Mouse (Mus musculus) heart, adult 11 months (tissue): Measurements from ENCODE around the gene Morc2a.
"Not testable (repeated sequence)": the region's sequence is repeated elsewhere in the genome, so short reads cannot be mapped to it uniquely, and the experiment has no call there.

Experiments
- DNase-seq: peaks from one replicate; pipeline ENCODE4 v3.0.0; 2022

Gene Morc2a

DNA sequence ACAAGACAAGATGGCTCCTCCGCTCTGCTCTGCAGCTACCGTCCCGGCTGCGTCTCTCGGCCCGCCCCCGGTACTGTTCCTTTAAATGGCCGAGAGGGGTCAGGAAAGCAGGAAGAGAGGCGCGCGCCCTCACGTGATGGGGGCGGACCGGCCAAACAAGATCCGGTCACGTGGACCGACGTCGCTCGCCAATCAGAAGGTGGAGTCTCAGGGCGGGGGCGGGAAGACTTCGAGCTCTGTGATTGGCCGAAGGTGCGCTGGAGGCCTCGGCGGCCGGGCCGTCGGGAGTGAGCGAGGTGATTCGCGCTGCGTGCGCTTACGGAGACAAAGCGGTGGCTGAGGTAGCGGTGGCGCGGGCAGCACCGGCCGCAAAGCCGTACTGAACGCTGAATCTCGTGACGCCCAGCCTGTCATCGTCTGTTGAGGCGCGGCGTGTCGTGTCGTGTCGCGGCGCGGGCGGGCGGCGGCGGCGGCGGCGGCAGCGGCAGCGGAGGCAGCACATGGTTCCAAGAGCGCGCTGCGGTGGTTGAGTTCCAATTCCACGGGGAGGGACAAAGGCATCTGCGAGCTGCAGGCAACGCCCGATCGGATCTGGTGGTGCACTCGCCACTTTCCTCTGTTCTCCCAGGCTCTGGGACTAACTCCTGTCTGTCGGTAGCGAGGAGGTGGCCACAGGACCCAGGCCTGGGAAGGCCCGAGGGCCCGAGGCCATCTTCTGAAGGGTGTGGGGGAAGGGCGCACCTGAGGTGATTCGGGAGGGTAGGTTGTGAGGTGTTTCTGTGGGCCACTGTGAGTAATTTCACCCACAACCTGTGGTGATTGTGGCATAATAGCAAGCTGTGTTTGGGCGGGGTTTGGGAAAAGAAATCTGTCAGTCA is at the start of gene Morc2a:
Gene Morc2a (plus strand): TSS at position 228 of the 878 bp plus-strand sequence.
- DNase-seq, result peak; percentile 100

DNA sequence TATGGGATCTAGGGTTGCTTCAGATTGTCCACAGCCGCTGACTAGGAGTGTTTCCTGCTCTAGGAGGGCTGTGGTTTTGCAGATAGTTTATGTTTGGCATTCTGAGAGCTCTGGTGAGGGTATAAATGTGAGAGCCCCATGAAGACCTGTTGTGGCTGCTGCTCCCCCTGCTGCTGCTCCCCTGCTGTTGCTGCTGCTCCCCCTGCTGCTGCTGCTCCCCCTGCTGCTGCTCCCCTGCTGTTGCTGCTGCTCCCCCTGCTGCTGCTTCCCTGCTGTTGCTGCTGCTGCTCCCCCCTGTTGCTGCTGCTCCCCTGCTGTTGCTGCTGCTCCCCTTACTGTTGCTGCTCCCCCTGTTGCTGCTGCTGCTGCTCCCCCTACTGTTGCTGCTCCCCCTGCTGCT is 47.0 kb upstream of the Morc2a start:
- peak; percentile 92 for DNase-seq

DNA sequence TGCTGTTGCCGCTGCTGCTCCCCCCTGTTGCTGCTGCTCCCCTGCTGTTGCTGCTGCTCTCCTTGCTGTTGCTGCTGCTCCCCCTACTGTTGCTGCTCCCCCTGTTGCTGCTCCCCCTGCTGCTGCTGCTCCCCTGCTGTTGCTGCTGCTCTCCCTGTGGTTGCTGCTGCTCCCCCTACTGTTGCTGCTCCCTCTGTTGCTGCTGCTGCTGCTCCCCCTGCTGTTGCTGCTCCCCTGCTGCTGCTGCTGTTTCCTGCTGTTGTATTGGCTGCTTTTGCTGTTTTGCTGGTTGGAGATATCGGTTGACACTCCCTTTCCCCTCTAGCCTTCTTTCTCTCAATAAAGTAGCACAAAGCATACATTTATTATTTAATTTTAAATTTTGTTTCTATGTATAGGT is 46.3 kb upstream of the Morc2a start:
- DNase-seq, result peak; percentile 92

DNA sequence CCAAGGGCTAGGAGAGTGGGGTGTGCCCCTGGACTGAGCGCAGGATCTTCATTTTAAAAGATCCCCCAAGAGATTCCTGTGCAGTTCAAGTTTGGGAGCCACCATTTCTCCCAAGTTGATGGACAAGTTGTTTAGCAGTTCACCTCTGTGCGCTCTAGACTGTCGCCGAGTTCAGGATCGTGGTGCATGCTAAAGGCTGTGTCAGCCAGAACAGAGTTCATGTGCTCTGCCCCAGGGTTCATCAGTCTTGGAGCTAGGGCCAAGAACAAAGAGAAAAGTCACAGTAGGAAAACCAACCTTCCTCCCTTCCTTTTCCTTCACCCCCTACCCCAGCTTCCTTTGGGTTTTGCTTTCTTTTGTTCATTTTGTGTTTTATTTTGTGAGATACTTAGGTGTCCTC is 42.5 kb upstream of the Morc2a start:
- DNase-seq, result peak; percentile 61

DNA sequence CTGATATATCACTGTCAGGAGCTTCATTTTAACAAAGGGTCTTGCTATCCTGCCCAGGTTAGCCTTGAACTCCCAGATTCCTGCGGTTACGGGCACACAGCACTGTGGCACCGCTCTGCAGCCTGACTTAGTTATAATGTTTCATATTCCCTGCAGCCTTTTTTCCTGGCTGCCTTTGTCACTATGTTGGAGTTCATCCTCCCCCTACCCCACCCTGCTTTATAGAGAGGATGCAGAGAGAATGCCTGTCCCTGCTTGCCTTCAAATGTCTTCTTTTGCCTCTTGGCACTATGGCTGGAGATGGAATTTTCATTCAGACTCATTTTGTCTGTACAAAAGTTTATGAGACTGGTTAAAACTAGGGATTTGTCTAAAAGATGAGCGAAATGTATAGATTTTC is 33.4 kb upstream of the Morc2a start:
- no peak for DNase-seq

DNA sequence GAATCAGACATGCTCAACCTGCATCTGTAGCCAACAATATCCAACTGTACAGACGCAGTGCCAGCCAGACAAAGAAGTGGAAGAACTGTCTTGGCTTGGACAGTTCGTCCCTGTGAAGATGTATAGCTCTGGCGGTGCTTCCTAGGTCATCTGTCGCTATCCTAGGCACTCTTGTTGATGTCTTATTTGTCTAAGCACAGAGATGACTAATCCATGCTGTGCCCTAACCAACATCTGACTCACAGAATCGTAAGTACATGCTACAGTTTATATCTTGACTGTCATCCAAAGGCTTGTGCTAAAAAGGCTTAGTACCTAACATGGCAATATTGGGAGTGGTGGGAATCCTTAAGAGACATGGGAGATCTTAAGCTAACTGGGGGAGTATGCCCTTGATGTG is 26.2 kb upstream of the Morc2a start:
- no peak for DNase-seq

DNA sequence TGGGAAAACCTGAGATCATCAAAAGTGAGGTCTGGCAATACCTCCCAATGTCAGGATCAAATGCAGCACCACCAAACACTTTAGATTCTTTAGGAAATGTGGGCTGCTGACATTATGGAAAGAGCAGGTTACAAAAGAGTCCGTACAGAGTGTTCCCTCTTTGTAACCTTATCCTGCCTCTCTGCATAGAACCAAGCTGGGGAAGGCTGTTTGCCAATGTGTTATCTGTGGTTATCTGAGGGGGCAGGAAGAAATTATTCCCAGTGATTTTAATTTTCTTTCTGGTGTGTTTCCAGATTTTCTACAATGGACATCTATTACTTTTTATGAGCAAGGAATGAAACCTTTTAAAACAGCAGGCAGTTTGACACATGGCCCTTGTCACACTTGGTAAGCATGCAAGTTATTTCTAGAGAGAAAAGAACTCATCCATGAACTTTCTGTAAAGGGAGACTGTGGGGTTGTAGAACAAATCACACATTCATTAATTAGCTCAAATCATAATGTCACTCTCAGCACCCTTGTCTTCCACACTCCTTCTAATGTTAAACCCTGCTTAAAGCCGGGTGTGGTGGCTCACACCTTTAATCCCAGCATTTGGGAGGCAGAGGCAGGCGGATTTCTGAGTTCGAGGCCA is 24.5 kb upstream of the Morc2a start:
- DNase-seq, result no peak

DNA sequence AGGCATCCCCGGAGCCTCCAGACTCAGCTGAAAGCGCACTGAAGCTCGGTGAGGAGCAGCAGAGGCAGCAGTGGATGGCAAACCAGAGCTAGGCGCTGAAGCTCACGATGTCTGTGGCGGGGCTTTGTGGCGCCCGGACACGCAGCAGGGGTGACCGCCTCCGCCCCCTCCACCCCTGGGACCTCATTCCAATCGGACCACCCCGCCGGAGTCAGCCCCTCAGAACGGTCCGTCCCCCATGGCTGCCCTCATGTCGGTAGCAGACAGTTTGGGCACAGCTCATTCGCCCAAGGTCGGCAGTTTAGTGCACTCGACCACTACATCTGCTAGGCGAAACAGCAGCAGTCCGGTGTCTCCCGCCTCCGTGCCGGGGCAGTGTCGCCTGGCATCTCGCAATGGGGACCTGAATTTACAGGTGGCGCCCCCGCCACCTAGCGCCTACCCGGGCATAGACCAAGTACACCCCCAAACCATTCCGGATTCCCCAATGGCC is 19.9 kb upstream of the Morc2a start:
- no peak for DNase-seq

DNA sequence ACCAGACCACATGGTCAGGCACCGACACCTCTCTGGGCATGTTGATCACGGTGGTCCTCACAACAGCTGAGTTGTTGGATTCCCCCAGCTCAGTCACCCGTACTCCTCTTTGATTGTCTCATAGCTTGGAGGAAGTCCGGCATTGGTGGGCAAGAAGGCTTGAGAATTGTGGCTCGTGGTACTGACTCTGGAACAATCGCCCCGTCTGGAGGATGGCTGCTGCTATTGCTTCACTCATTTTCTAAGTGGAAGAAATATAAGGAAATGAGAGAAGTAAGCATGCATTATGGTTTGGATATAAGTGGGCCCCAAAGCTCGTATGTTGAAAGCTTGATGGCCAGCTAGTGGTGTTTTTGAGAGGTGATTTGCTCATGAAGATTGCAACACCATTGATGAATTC is 15.7 kb upstream of the Morc2a start:
- DNase-seq, result not testable (repeated sequence)

DNA sequence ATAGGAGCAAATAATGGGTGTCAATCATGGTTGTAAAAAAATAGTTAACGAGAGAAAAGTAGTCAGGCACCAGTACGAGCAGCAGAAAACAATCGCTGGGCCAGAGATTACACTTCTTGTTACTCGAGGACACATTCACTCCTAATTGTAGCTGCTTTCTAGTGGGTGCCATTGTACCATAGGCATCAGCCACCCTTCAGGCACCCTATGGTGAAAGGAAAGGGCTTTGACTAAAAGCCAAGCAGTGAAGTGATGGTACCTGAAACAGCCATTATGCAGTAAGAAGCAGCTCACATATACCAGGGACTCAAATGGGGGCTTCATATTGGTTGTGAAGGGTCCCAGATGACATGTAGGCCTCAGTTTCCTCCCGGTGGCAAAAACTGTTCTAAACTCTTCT is 1.3 kb upstream of the Morc2a start:
- no peak for DNase-seq

DNA sequence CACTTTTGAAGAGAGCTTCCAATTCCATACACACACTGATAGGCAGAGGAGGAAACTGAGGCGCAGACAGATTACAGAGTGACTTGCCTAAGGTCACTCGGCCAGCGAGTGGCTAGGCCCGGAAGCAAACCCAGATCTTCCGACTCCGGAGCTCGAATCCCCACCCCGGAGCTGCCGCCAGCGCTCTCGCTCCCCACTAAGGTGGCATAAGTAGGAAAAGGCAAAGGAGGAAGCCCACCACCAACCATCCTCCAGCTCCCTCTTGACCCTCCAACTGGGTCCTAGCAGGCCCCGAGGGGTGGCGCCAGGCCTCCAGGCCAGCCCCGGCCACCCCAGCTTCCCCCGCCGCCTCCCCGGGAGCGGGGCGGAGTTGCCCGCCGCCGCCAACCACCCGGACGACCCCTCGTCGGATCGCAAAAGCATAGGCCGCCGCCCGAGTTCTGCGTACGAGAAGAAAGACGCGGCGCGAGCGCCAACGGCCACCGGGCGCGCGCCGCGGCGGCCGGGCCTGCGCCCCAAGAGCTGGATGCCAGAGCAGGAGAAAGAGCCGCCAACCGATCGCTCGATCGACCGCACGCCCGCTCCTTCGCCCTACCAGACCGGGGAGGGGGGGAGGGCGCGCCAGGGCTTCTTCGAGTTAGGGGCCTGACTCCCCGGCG is 557 bp upstream of the Morc2a start:
- DNase-seq, result no peak

DNA sequence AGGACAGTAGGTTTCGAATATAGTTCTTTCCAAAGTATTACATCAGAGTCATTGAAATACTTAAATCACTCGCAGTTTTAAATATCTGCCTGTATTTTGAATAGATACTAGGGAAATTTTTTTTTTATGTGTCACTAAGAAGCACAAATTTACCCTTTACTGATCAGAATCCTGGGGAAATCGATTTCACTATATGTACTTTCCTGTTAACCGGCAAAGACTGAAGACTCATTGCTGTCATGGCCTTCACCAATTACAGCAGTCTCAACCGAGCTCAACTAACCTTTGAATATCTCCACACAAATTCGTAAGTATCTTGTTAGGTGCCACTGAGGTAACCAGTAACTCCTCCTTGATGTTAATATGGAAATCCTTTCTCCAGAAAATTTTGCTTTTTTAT is 1.1 kb downstream of the Morc2a start:
- DNase-seq, result no peak

DNA sequence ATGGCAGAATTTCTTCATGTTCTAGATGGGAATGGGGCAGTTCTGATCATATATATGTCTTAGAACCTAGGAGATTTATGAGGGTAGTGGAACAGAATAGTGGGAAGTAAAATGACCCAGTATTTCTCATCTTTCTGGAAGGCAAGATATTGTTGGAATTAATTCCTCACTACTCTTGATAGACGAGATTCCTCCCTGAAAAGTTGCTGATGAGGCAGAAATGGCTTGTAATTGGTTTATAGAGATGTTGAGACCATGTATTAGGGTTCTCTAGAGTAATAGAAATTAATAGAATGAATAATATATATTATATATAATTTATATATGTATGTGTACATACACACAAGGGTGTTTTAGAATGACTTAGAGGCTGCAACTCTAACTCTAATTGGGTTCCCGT is 13.0 kb downstream of the Morc2a start:
- no peak for DNase-seq

DNA sequence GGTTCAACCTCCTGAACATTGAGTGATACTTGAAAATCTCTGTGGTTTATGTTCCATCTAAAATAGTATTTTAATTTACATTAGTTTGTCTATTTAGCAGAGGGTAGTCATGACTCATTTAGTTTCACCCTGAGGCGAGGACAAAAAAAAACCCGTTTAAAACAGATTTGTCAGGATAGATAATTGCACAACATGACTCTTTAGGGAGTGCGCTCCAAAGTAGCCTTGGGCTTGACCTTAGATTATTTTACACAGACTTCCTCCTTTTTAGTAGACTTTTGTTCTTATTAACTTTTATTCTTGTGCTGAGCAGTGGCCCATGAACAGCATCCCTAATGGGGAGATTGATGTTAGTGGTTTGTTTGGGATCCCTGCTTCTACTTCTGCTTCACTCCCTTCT is 18.5 kb downstream of the Morc2a start:
- DNase-seq, result no peak

DNA sequence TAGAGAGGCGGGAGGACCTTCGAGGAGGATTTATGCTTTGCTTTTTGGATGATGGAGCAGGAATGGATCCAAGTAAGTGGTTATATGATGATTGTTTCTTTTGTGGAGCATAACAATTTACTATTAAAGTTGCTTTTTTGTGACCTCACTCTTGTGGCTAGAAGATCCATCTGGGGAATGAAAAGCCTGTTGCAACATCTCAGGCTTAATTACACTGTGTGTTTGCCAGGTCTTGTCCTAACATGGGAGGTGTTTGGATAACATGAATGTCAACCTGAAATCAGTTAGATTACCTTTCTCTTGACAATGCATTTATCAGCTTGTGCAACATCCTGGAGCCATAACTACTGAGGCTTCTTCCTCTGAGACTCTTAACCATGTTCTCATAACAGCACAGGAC is 19.8 kb downstream of the Morc2a start:
- DNase-seq, result peak; percentile 84

DNA sequence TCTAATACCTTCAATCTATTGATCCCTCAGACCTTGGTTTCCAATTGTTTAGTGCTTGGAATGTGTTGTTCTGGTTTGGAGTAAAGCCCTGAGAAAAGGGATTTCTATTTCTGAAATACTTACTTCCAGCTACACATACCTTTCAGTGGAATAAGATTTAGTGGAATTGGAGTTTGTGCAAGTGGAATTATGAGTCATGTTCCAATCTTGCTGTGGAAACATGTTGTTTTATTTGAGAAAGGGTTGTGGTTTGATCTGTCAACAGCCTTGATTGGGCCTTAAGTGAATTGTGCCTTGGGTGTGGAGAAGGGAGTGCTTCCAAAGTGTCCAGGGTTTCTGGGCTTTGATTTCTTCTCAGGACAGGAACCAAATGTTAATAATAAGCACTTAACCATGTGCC is 20.9 kb downstream of the Morc2a start:
- DNase-seq, result no peak

DNA sequence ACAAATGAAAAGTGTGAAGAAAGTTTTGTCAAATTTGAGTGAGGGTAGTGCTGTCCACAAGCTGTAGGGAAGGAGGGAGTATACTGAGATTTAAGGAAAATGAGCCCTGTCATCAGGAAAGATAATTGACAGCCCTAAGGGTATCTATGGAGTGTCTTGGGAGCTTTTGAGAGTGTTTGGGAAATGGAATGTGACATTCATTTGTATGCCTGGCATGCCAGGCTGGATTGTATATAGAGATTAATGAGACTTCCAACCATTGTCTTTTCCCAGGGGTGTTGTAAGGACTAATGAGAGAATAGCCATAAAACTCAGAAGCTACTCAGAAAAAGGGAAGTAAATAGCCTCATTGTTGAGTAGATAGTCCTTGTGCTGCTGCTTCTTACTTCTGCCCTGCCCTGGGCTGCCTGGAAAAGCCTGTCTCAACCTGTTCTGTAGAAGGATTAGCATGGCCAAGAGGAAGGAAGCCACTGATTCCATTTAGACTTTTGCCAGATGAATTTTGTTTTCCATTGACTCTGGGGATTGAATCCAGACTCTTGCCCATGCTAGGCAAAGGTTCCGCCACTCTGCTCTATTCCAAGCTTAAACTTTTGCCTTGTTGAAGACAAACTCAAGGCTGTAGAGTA is 22.1 kb downstream of the Morc2a start:
- DNase-seq, result no peak

DNA sequence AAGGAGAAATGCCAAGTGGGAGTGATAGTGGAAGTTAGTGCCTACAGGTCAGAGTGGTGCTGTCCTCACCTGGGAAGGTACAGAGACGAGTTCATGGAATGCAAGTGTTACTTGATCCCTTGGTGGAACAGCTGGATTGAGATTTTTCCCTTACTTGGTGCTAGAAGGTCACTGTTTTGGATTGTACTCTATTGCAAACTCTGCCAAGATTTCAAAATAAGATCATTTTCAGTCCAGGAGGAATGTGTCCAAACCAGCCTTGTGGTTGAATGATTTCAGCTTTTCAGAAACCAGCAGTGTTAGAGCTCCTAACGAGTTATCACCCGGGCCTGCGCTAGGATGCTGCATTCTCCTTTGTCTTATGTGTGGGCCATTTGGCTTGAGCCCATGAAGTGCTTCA is 25.6 kb downstream of the Morc2a start:
- peak; percentile 88 for DNase-seq

DNA sequence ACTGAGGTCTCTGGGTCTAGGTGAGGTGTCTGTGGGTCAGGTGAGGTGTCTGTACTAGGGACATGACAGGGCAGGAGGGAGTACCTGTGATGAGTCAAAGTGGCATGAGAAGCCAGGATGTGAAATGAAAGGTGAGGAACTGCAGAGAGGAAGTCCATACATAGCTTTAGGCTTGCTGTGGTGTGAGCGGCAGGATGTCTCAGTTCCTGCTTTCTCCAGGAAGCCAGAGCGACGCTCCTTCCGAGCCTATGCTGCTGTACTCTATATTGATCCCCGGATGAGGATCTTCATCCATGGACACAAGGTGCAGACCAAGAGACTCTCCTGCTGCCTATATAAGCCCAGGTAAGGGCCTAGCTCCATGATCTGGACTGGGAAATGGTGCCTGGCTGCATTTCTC is 27.4 kb downstream of the Morc2a start:
- DNase-seq, result peak; percentile 83

DNA sequence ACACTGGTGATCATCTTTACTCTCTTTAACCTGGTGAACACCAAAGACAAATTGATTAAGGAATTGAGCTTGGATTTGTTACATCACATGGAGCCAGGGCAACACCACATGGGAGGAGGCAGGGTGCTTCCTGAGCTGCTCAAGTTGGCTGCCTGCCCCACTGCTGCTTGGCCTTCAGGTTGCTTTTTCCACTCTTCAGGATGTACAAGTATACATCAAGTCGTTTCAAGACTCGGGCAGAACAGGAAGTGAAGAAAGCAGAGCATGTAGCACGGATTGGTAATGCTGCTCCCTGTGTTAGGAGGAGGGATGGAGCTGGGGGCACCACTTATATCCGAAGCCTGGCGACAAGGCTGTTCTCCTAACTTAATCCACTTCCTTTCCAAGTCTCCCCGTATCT is 28.2 kb downstream of the Morc2a start:
- peak; percentile 87 for DNase-seq

DNA sequence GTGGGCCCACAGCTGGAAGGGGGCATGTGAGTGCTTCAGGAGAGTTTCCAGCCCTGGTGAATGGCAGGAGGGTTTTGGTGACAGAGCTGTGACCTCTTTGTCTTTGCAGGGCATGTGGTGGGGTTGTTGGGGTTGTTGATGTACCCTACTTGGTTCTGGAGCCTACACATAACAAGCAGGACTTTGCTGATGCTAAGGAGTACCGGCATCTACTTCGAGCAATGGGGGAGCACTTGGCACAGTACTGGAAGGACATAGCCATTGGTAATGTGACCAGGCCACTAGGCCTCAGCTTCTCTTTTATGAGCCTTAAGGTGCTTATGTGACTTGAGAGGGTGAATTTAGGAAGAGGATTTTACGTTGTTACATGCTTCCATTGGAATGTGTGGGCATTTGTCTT is 30.8 kb downstream of the Morc2a start:
- DNase-seq, result peak; percentile 81

DNA sequence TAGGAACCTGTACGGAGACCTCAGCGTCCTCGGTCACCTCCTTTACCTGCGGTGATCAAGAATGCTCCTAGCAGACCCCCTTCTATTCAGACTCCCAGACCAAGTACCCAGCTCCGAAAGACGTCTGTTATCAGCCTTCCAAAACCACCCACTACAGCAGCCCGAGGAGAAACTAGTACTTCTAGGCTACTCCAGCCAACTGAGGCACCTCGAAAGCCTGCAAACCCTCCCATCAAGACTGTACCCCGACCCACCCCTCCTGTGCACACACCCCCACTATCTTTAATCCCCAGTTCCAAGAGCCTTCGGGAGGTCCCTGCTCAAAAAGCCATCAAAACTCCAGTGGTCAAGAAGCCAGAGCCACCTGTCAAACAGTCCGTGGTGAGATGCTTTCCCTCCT is 34.7 kb downstream of the Morc2a start:
- no peak for DNase-seq

DNA sequence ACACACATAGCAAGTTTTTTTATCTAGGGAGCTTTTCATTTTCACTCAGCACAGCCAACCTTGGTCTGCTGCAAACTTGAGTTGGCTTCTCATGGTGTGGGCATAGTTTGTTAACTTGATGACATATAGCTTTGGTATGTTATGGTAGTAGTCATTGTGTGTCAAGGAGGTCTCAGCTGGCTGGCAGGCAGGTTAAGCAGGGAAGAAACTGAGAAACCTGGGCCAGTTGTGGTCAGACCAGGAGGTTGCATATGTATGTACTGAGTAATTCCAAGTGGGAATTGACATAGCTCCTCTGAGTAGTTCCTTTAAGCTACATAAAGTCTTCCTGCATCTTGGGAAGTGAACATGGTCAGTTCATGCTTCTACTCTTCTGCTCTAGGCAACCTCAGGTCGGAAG is 35.2 kb downstream of the Morc2a start:
- no peak for DNase-seq
